Mouse (Mus musculus): ENCODE results near the gene Miga2. TPM values are rescaled to one million over a fixed set of nuclear protein-coding genes. Genes with fewer than 3 reads are reported as not detected.
A peak's percentile ranks its signal among the peaks of the same experiment; 100 is the strongest.

Miga2 gene
- total RNA-seq (2021), result 65.4 and 83.5 TPM in 2 replicates
- long read RNA-seq, transcript Miga2-201 (16 exons, 3,381 nt), result major isoform, 53 of 89 reads
- long read RNA-seq, partial matches to known transcripts, result 12 of 89 reads
- long read RNA-seq, other reads (novel, unspliced or antisense), result 22 of 89 reads

GRCm38 (mm10) chr2:30363773-30364650, at the start of gene Miga2:
Gene Miga2 (plus strand): TSS chr2:30364233.
- DNase-seq, result peak; percentile 97

- DNase-seq, result no peak
These were observed 47.9 kb upstream of the Miga2 start for GRCm38 (mm10) chr2:30316136-30316535.

GRCm38 (mm10) chr2:30316955-30317354, 47.1 kb upstream of the Miga2 start:
- DNase-seq, result no peak

GRCm38 (mm10) chr2:30319260-30319659, 44.8 kb upstream of the Miga2 start:
- no peak for DNase-seq

GRCm38 (mm10) chr2:30323111-30323510, 40.9 kb upstream of the Miga2 start:
- peak; percentile 29 for DNase-seq

GRCm38 (mm10) chr2:30325296-30325695, 38.7 kb upstream of the Miga2 start:
- no peak for DNase-seq

GRCm38 (mm10) chr2:30327276-30327675, 36.8 kb upstream of the Miga2 start:
- no peak for DNase-seq

- no peak for DNase-seq
These were observed 35.2 kb upstream of the Miga2 start for GRCm38 (mm10) chr2:30328791-30329190.

- no peak for DNase-seq
These were observed 28.7 kb upstream of the Miga2 start for GRCm38 (mm10) chr2:30335324-30335723.

GRCm38 (mm10) chr2:30336174-30336915, 27.7 kb upstream of the Miga2 start:
- no peak for DNase-seq

- DNase-seq, result peak; percentile 68
These were observed 26.9 kb upstream of the Miga2 start for GRCm38 (mm10) chr2:30337179-30337578.

- no peak for DNase-seq
These were observed 22.0 kb upstream of the Miga2 start for GRCm38 (mm10) chr2:30342061-30342460.

GRCm38 (mm10) chr2:30342544-30342943, 21.5 kb upstream of the Miga2 start:
- no peak for DNase-seq

- peak; percentile 58 for DNase-seq
These were observed 20.4 kb upstream of the Miga2 start for GRCm38 (mm10) chr2:30343601-30344137.

- DNase-seq, result no peak
These were observed 17.9 kb upstream of the Miga2 start for GRCm38 (mm10) chr2:30345971-30346676.

- peak; percentile 59 for DNase-seq
These were observed 14.8 kb upstream of the Miga2 start for GRCm38 (mm10) chr2:30349196-30349595.

- no peak for DNase-seq
These were observed 12.9 kb upstream of the Miga2 start for GRCm38 (mm10) chr2:30351149-30351548.

GRCm38 (mm10) chr2:30355861-30356260, 8.2 kb upstream of the Miga2 start:
- DNase-seq, result no peak

- DNase-seq, result no peak
These were observed 7.8 kb upstream of the Miga2 start for GRCm38 (mm10) chr2:30356266-30356665.

- no peak for DNase-seq
These were observed 7.1 kb upstream of the Miga2 start for GRCm38 (mm10) chr2:30356906-30357305.

- DNase-seq, result no peak
These were observed 6.2 kb upstream of the Miga2 start for GRCm38 (mm10) chr2:30357552-30358510.

Data from adrenal gland, postnatal 25 days (tissue).